Mouse (Mus musculus) stomach, embryonic 16.5 days (tissue): Measurements from ENCODE around the gene Pacrg. TPM values are rescaled to one million over a fixed set of nuclear protein-coding genes. Genes with fewer than 3 reads are reported as not detected.

Source experiments
- ATAC-seq: fragments of 200-750 bp; cut with Nextera tagmentation; 2 replicates; pipeline ENCODE4 v1.8.0; 2017; ENCODE audit warnings: moderate number of reproducible peaks, moderate TSS enrichment; ENCODE audit not compliant: insufficient read depth, low FRiP score
- H3K27ac ChIP-seq: fragments of 300-500 bp; sonication (generic); 2 replicates; pipeline ENCODE4 v1.5.1; 2014; ENCODE audit warnings: low read length
- H3K27me3 ChIP-seq: fragments of 300-500 bp; sonication (generic); 2 replicates; pipeline ENCODE4 v1.6.1; 2014; ENCODE audit warnings: low read length, control low read depth, mixed read lengths; ENCODE audit not compliant: control insufficient read depth, insufficient read depth
- H3K36me3 ChIP-seq: fragments of 300-500 bp; sonication (generic); 2 replicates; pipeline ENCODE4 v1.6.1; 2014; ENCODE audit warnings: low read length; ENCODE audit not compliant: control insufficient read depth, insufficient read depth
- H3K4me1 ChIP-seq: fragments of 300-500 bp; sonication (generic); 2 replicates; pipeline ENCODE4 v1.6.1; 2014; ENCODE audit warnings: low read length, control low read depth, mixed read lengths; ENCODE audit not compliant: control insufficient read depth, insufficient read depth
- H3K4me2 ChIP-seq: fragments of 300-500 bp; sonication (generic); 2 replicates; pipeline ENCODE4 v1.6.1; 2014; ENCODE audit warnings: low read depth, low read length, mixed read lengths
- H3K4me3 ChIP-seq: fragments of 300-500 bp; sonication (generic); replicated peaks from 2 replicates; pipeline ENCODE4 v1.5.1; 2014; ENCODE audit warnings: mild to moderate bottlenecking, low read length
- H3K9ac ChIP-seq: fragments of 300-500 bp; sonication (generic); 2 replicates; pipeline ENCODE4 v1.6.1; 2014; ENCODE audit warnings: low read length
- H3K9me3 ChIP-seq: fragments of 300-500 bp; sonication (generic); replicated peaks from 2 replicates; pipeline ENCODE4 v1.6.1; 2016; ENCODE audit warnings: low read length, control low read depth; ENCODE audit not compliant: control insufficient read depth
- WGBS: fragments of 180-500 bp; shearing (Covaris S2); extraction: QIAGEN DNeasy Blood & Tissue Kit; methylation state at CpG from one replicate; pipeline ENCODE4 v1.1.7; 2014; 5-methylcytosine and 5-hydroxymethylcytosine counted together
- polyA plus RNA-seq: library from polyadenylated mRNA; unstranded; fragments of >200 nt; fragmentation: Nextera tagmentation; extraction: Ambion mirVana; gene quantifications from 2 replicates; pipeline ENCODE4 v1.2.1, GENCODE M21; 2015

The Pacrg gene
- polyA plus RNA-seq, 1 experiment from 2014 or later: 1.8 TPM

DNA sequence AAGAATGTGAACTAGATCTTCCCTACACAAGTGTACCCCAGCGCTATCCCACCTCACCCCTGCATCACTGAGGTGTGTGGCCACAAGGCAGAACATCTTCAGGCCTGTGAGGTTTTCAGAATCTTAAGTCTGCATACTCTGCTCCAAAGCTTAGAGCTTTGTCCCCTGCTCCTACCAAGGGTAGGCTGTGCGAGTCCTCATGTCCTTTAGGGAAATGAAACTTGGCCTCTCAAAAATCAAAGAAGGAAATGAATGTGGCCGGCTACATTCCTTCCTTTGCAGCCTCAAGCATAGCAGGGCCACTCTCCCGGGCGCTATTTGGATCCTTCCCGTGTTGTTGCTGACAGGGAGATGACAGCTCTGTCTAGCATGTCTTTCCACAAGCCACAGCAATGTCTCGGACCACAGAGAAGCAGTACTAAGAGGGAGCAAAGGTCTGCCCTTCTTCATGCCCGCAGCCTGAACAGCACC lies 469.4 kb downstream of the Pacrg start:
- no peak for ATAC-seq
- 70% methylated on average over 8 of the region's 8 CpGs for WGBS
- no peaks in the 10 kb centered on the region for H3K27me3 ChIP-seq

GRCm38 (mm10) chr17:10369961-10370659 lies 470.0 kb downstream of the Pacrg start:
- no peaks in the 10 kb centered on the region for H3K27me3 ChIP-seq

More for the DNA sequence above, 469.4 kb downstream of the Pacrg start:
- Histone ChIP-seq H3K9ac (no peak overlapping the region), H3K9me3 (no peaks in the 10 kb centered on the region), H3K4me1 (no peaks in the 10 kb centered on the region), H3K4me2 (no peak overlapping the region), H3K4me3 (no peak overlapping the region), H3K27ac (no peak overlapping the region), H3K36me3 (no peaks in the 10 kb centered on the region)

DNA sequence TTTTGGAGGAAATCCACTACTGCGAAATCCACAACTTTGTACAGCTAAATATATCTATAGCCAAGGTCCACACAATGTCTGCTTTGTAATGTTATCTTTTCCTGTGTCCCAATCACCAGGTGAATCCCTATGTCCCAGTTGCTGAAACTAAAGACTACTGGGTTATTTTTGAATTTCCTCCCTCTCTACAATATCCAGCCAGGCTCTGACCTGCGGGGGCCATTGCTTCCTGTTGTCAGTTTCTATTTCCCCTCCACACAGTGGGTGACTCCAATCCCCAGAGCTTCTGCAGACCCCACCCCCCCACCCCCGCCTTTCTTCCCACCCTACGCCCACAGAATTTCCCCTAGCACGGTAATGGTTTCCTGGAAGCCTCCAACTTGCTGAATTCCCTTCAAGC lies 473.1 kb downstream of the Pacrg start:
- Histone ChIP-seq H3K9ac (no peak overlapping the region), H3K4me2 (no peak overlapping the region), H3K4me1 (no peaks in the 10 kb centered on the region), H3K27me3 (no peaks in the 10 kb centered on the region), H3K4me3 (no peak overlapping the region), H3K9me3 (no peaks in the 10 kb centered on the region), H3K36me3 (no peaks in the 10 kb centered on the region), H3K27ac (no peak overlapping the region)
- ATAC-seq: no peak
- 78% methylated on average over 5 of the region's 5 CpGs for WGBS

More at GRCm38 (mm10) chr17:10369961-10370659, 470.0 kb downstream of the Pacrg start:
- WGBS: 70% methylated on average over 13 of the region's 13 CpGs
- no peaks in the 10 kb centered on the region for H3K36me3 ChIP-seq
- no peak overlapping the region for H3K4me3 ChIP-seq
- H3K27ac ChIP-seq: no peak overlapping the region
- H3K4me2 ChIP-seq: no peak overlapping the region
- H3K9me3 ChIP-seq: no peaks in the 10 kb centered on the region
- H3K9ac ChIP-seq: no peak overlapping the region
- no peaks in the 10 kb centered on the region for H3K4me1 ChIP-seq
- no peak for ATAC-seq

GRCm38 (mm10) chr17:10366577-10366976 lies 473.5 kb downstream of the Pacrg start:
- Histone ChIP-seq H3K9ac (no peak overlapping the region), H3K27ac (no peak overlapping the region), H3K4me2 (no peak overlapping the region), H3K4me1 (no peaks in the 10 kb centered on the region), H3K27me3 (no peaks in the 10 kb centered on the region), H3K9me3 (no peaks in the 10 kb centered on the region), H3K36me3 (no peaks in the 10 kb centered on the region), H3K4me3 (no peak overlapping the region)
- no peak for ATAC-seq
- WGBS: 65% methylated on average over 4 of the region's 4 CpGs

DNA sequence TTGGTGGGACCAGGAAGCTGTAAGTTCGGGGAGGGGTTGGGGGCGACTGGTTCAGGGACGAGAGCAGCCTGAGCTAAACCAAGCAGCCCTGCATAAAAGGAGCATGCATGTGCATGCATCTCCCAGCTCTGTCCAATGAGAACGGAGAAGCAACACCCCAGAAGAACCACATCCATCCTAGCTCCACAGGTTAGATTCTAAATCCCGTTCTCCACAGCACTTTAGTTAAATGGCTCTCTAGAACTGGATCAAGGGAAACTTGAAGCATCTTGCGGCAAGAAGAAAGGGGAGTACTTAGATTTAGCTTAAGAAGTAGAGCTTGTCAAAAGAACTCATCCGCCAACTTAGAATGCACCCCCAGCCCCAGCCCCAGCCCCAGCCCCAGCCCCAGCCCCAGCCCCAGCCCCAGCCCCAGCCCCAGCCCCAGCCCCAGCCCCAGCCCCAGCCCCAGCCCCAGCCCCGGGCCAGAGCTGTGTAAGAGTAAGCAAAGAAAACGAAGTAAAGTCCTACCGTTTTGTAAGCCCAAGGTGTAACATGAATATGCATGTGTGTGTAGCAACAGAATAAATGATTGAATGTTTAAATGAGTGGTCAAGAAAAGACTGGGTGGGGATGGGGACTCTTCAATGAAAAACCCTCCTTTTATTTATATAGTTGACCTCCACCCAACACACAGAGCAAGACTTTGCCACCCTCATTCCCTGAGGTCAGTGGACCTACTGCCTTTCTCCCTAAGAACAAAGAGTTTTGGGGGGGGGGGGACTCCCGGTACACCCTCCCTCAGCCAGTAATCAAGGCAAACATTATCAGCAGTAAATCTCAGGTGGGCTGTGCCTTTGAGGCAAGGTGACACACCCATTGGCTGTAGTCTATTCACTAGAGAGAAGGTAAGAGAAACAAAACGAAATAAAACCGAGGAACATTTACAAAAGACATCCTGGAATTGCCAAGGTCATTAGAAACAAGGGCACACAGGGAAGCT lies 474.3 kb downstream of the Pacrg start:
- Histone ChIP-seq H3K9me3 (no peaks in the 10 kb centered on the region), H3K27me3 (no peaks in the 10 kb centered on the region), H3K27ac (no peak overlapping the region), H3K4me3 (no peak overlapping the region), H3K36me3 (no peaks in the 10 kb centered on the region), H3K9ac (no peak overlapping the region), H3K4me2 (no peak overlapping the region), H3K4me1 (no peaks in the 10 kb centered on the region)
- 60% methylated on average over 13 of the region's 13 CpGs for WGBS
- ATAC-seq: no peak

GRCm38 (mm10) chr17:10363151-10363550 lies 477.0 kb downstream of the Pacrg start:
- Histone ChIP-seq H3K36me3 (no peaks in the 10 kb centered on the region), H3K4me3 (no peak overlapping the region), H3K4me2 (no peak overlapping the region), H3K27me3 (no peaks in the 10 kb centered on the region), H3K9ac (no peak overlapping the region), H3K4me1 (no peaks in the 10 kb centered on the region), H3K27ac (no peak overlapping the region), H3K9me3 (no peaks in the 10 kb centered on the region)
- 74% methylated on average over 3 of the region's 3 CpGs for WGBS
- ATAC-seq: no peak

DNA sequence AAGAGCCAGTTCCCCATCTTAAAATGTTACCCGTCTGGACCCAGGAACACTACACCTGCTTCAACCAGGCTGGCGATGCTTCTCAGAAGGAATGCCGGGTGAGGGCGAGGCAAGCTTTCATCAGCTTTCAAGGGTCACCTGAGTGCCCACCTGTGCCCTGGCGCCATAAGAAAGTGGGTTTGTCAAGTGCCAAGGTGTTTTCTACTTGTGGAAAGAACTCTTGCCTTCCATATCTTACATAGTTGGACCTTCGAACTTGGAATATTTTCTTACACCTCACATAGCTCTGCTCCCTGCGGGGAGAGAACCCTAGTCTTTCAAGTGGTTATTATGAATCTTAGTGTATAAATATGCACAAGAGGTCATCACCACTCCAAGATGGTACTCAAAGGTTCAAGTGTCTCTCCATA lies 478.2 kb downstream of the Pacrg start:
- Histone ChIP-seq H3K9ac (no peak overlapping the region), H3K27me3 (no peaks in the 10 kb centered on the region), H3K36me3 (no peaks in the 10 kb centered on the region), H3K9me3 (no peaks in the 10 kb centered on the region), H3K4me1 (no peaks in the 10 kb centered on the region), H3K4me3 (no peak overlapping the region), H3K4me2 (no peak overlapping the region), H3K27ac (no peak overlapping the region)
- ATAC-seq: no peak
- WGBS: 88% methylated on average over 7 of the region's 7 CpGs

- H3K4me2 ChIP-seq: no peak overlapping the region
- H3K4me1 ChIP-seq: no peaks in the 10 kb centered on the region
- 79% methylated on average over 4 of the region's 4 CpGs for WGBS
- H3K9ac ChIP-seq: no peak overlapping the region
- no peaks in the 10 kb centered on the region for H3K9me3 ChIP-seq
- no peaks in the 10 kb centered on the region for H3K36me3 ChIP-seq
- no peak overlapping the region for H3K27ac ChIP-seq
- H3K27me3 ChIP-seq: no peaks in the 10 kb centered on the region
- no peak for ATAC-seq
- no peak overlapping the region for H3K4me3 ChIP-seq
Observed at GRCm38 (mm10) chr17:10360738-10361137, 479.4 kb downstream of the Pacrg start.

DNA sequence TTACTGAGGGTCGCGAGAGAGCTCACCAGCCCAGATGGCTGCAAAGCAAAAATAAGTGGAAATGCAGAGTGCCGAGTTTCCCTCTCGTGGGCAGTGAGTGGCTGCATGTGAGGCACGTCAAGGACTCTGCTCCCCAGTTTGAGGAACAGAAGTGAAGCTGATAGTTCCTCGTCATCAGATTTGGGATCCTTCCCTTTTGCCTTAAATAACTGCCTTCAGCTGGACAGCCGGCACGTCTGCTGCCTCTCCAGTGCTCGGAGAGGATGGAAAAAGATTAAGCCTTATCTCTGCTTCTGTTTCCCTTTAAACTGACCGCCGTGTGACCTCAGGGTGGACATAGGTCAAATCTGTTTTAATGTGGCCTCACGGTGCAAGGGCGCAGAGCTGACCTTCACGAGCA lies 480.6 kb downstream of the Pacrg start:
- WGBS: 45% methylated on average over 14 of the region's 14 CpGs

More for the DNA sequence above, 480.6 kb downstream of the Pacrg start:
- no peaks in the 10 kb centered on the region for H3K27me3 ChIP-seq
- no peak overlapping the region for H3K4me3 ChIP-seq
- no peaks in the 10 kb centered on the region for H3K4me1 ChIP-seq
- H3K4me2 ChIP-seq: no peak overlapping the region
- no peak overlapping the region for H3K9ac ChIP-seq
- H3K36me3 ChIP-seq: no peaks in the 10 kb centered on the region
- H3K27ac ChIP-seq: no peak overlapping the region
- no peak for ATAC-seq
- H3K9me3 ChIP-seq: no peaks in the 10 kb centered on the region
